Mouse (Mus musculus): Measurements from ENCODE around the gene Olfr1302. TPM values are rescaled to one million over a fixed set of nuclear protein-coding genes. Genes with fewer than 3 reads are reported as not detected.

Gene Olfr1302
- not detected in 2 replicates for polyA plus RNA-seq (2012; rRNA removed)

DNA sequence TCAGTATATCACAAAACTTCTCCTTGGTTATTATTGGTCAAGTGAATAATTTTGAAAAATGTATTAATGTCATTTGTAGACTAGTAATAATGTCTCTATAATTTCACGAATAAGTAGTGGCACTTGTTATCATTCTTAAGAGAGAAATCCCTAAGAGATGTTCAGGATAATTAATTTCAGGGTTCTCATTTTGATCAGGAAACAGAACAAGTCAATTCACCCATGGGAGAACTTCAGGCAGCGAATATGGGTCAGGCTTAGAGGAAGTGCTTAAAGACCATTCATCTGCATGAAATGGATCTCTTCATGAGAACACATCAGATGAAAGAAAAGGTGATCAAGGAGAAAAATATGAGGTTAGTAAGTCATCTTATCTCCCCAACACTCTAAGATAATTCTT, at the start of gene Olfr1302:
Gene Olfr1302 (plus strand): TSS at position 301 of the 400 bp plus-strand sequence.
- DNase-seq (ENCODE audit: extremely low spot score in 1 of 2, low spot score in 1 of 2): no peak

DNA sequence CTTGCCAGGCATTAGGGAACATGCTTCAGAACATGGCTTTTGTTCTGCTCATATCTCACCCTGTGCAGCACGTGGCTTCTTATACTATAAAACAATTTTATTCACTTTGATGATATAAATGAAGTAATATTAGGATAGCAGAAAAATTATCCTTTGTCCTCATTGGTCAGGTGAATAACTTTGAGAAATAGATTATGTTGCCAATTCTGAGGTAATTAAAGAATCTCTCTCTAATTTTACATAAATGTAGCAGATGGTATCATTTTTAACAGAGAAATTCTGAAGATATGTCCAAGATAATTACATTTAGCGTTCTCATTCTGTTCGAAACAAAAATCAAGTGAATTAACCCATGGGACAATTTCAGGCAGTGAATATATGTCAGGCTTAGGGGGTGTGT, 26.5 kb upstream of the Olfr1302 start, which contains the start of gene Olfr1301:
Gene Olfr1301 (plus strand): TSS at position 301 of the 400 bp plus-strand sequence.
- no peak for DNase-seq (ENCODE audit: extremely low spot score in 1 of 2, low spot score in 1 of 2)

DNA sequence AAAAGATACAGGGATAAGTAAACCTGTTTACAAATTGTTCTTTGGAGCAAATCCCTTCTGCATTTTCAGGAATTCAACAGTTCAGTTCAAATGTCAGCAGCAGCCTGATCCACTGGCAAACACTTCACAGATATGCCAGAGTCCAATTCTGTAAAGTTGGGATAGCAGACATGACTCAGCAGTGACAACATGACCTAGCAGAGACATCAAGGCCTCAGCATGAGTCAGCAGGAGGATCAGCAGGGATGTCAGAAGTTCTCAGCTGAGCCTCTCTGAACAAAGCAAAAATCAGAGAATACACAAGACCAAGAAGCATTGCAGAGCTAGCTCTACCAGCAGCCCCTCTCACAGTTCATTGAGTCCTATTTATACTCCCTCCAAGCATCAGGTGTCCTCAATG, 35.7 kb downstream of the Olfr1302 start:
- no peak for DNase-seq (ENCODE audit: extremely low spot score in 1 of 2, low spot score in 1 of 2)

DNA sequence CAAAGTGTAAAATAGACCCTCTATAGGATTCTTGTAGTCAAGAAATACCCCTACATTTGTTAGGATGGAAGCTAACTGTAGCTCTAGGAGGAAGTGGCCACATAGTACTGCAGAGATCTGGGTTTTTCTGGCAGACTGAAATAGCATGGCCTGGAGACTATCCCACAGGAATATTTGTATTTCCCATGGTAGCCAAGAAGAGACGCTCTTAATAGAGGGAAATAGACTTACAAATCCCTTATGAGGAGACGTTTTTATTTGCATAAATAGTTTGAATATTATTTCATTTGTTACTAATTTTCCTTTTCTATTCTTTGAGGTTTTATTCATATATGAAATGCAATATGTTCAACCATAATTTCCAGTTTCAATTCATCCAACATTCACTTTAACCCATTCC, 43.0 kb downstream of the Olfr1302 start, which contains the start of gene Olfr1303:
Gene Olfr1303 (minus strand): TSS at position 101 of the 400 bp plus-strand sequence.
- no peak for DNase-seq (ENCODE audit: extremely low spot score in 1 of 2, low spot score in 1 of 2)

Other genes starting within 250 kb of the Olfr1302 start
- gene Olfr1294, start 237.1 kb upstream of the Olfr1302 start, polyA plus RNA-seq (2012; rRNA removed): 0.04 TPM in 1 of 2 replicates, not detected in the other
- 0.17 TPM in 1 of 2 replicates, not detected in the other for gene Olfr1295, start 207.7 kb upstream of the Olfr1302 start, polyA plus RNA-seq (2012; rRNA removed)
- 0.04 TPM in 1 of 2 replicates, not detected in the other for gene Olfr1297, start 150.9 kb upstream of the Olfr1302 start, polyA plus RNA-seq (2012; rRNA removed)
- gene Olfr1298, start 128.2 kb upstream of the Olfr1302 start, polyA plus RNA-seq (2012; rRNA removed): not detected in 2 replicates
- gene Olfr1299, start 116.0 kb upstream of the Olfr1302 start, polyA plus RNA-seq (2012; rRNA removed): not detected in 2 replicates
- gene Olfr1301, start 26.4 kb upstream of the Olfr1302 start, polyA plus RNA-seq (2012; rRNA removed): 0.04 and 0.19 TPM in 2 replicates
- not detected in 2 replicates for gene Olfr1303, start 42.9 kb downstream of the Olfr1302 start, polyA plus RNA-seq (2012; rRNA removed)
- gene Olfr1305, start 99.7 kb downstream of the Olfr1302 start, polyA plus RNA-seq (2012; rRNA removed): not detected in 2 replicates
- gene Olfr1306, start 138.8 kb downstream of the Olfr1302 start, polyA plus RNA-seq (2012; rRNA removed): not detected in 2 replicates
- gene Olfr1307, start 172.0 kb downstream of the Olfr1302 start, polyA plus RNA-seq (2012; rRNA removed): under 0.01 TPM in 1 of 2 replicates, not detected in the other
- not detected in 2 replicates for gene Olfr1308, start 187.5 kb downstream of the Olfr1302 start, polyA plus RNA-seq (2012; rRNA removed)
- gene Olfr1309, start 212.9 kb downstream of the Olfr1302 start, polyA plus RNA-seq (2012; rRNA removed): not detected in 2 replicates
- gene Olfr1310, start 235.3 kb downstream of the Olfr1302 start, polyA plus RNA-seq (2012; rRNA removed): not detected in 2 replicates
- not detected in 2 replicates for gene Olfr1311, start 247.0 kb downstream of the Olfr1302 start, polyA plus RNA-seq (2012; rRNA removed)